Mouse (Mus musculus): ENCODE results near the gene Zc3h7b.
"Not testable (repeated sequence)": the region's sequence is repeated elsewhere in the genome, so short reads cannot be mapped to it uniquely, and the experiment has no call there.

Zc3h7b gene

GRCm38 (mm10) chr15:81744992-81745600 is at the start of gene Zc3h7b, which contains the start of gene Rangap1:
TSS of gene Zc3h7b (plus strand) at chr15:81745057.
TSS of gene Rangap1 (minus strand) at chr15:81745530.
- peak; percentile 65 for DNase-seq (ENCODE audit: low spot score)

GRCm38 (mm10) chr15:81697175-81697574 is 47.7 kb upstream of the Zc3h7b start, which contains the start of gene Chadl:
TSS of gene Chadl (minus strand) at chr15:81697287.
- no peak for DNase-seq (ENCODE audit: low spot score)

GRCm38 (mm10) chr15:81697847-81698246 is 47.0 kb upstream of the Zc3h7b start:
- DNase-seq (ENCODE audit: low spot score) = no peak

- DNase-seq (ENCODE audit: low spot score) = no peak
Measured at GRCm38 (mm10) chr15:81698532-81698931, 46.3 kb upstream of the Zc3h7b start.

- no peak for DNase-seq (ENCODE audit: low spot score)
Measured at GRCm38 (mm10) chr15:81700161-81700560, 44.7 kb upstream of the Zc3h7b start.

- DNase-seq (ENCODE audit: low spot score) = no peak
Measured at GRCm38 (mm10) chr15:81700601-81701000, 44.3 kb upstream of the Zc3h7b start.

- DNase-seq (ENCODE audit: low spot score) = not testable (repeated sequence)
Measured at GRCm38 (mm10) chr15:81701350-81701749, 43.5 kb upstream of the Zc3h7b start.

- no peak for DNase-seq (ENCODE audit: low spot score)
Measured at GRCm38 (mm10) chr15:81702306-81703093, 42.4 kb upstream of the Zc3h7b start.

- DNase-seq (ENCODE audit: low spot score) = no peak
Measured at GRCm38 (mm10) chr15:81703094-81703489, 41.8 kb upstream of the Zc3h7b start.

GRCm38 (mm10) chr15:81708991-81709390 is 35.9 kb upstream of the Zc3h7b start:
- DNase-seq (ENCODE audit: low spot score) = no peak

GRCm38 (mm10) chr15:81709686-81710085 is 35.2 kb upstream of the Zc3h7b start:
- no peak for DNase-seq (ENCODE audit: low spot score)

- DNase-seq (ENCODE audit: low spot score) = no peak
Measured at GRCm38 (mm10) chr15:81710801-81711200, 34.1 kb upstream of the Zc3h7b start.

GRCm38 (mm10) chr15:81713742-81714141 is 31.1 kb upstream of the Zc3h7b start:
- DNase-seq (ENCODE audit: low spot score) = no peak

GRCm38 (mm10) chr15:81718336-81719138 is 26.3 kb upstream of the Zc3h7b start:
- DNase-seq (ENCODE audit: low spot score) = no peak

GRCm38 (mm10) chr15:81719139-81719531 is 25.7 kb upstream of the Zc3h7b start:
- no peak for DNase-seq (ENCODE audit: low spot score)

- no peak for DNase-seq (ENCODE audit: low spot score)
Measured at GRCm38 (mm10) chr15:81722361-81722760, 22.5 kb upstream of the Zc3h7b start.

GRCm38 (mm10) chr15:81723653-81724052 is 21.2 kb upstream of the Zc3h7b start:
- no peak for DNase-seq (ENCODE audit: low spot score)

GRCm38 (mm10) chr15:81725965-81726364 is 18.9 kb upstream of the Zc3h7b start:
- no peak for DNase-seq (ENCODE audit: low spot score)

- no peak for DNase-seq (ENCODE audit: low spot score)
Measured at GRCm38 (mm10) chr15:81729241-81729791, 15.5 kb upstream of the Zc3h7b start.

- DNase-seq (ENCODE audit: low spot score) = peak; percentile 89
Measured at GRCm38 (mm10) chr15:81729792-81730635, 14.8 kb upstream of the Zc3h7b start.

- DNase-seq (ENCODE audit: low spot score) = no peak
Measured at GRCm38 (mm10) chr15:81735075-81735474, 9.8 kb upstream of the Zc3h7b start.

Measured in ovary, postnatal 14 days (tissue).